Mouse (Mus musculus) right cerebral cortex, postnatal 14 days (tissue): ENCODE data around the gene Banp.

Experiments used
- DNase-seq: peaks from one replicate; pipeline ENCODE4 v3.0.0; 2022

Banp gene

GRCm38 (mm10) chr8:122071193-122071592 is 121.6 kb downstream of the Banp start:
- DNase-seq = no peak

GRCm38 (mm10) chr8:122073964-122074363 is 124.4 kb downstream of the Banp start:
- DNase-seq = no peak

GRCm38 (mm10) chr8:122074442-122074841 is 124.9 kb downstream of the Banp start:
- DNase-seq = no peak

- DNase-seq = no peak
Measured at GRCm38 (mm10) chr8:122074977-122075376, 125.4 kb downstream of the Banp start.

- DNase-seq = no peak
Measured at GRCm38 (mm10) chr8:122076183-122076842, 126.8 kb downstream of the Banp start.

GRCm38 (mm10) chr8:122078321-122078720 is 128.8 kb downstream of the Banp start:
- DNase-seq = no peak
